Mouse (Mus musculus) left cerebral cortex, adult 2 months (tissue): ENCODE data around the gene Gdf2. TPM values are rescaled to one million over a fixed set of nuclear protein-coding genes. Genes with fewer than 3 reads are reported as not detected.

Experiments used
- DNase-seq, 2 experiments: peaks; one replicate each; pipeline ENCODE4 v3.0.0; 2021 to 2022; ENCODE audit warnings: low spot score in 2 of 2, mixed read lengths in 1 of 2; ENCODE audit errors: extremely low spot score in 1 of 2
- H3K27ac ChIP-seq: fragments of 200-600 bp; 2 replicates; pipeline ENCODE4 v1.8.1; 2022
- H3K4me3 ChIP-seq: fragments of 200-600 bp; 2 replicates; pipeline ENCODE4 v1.8.1; 2022
- CTCF ChIP-seq: fragments of 200-600 bp; IDR thresholded peaks from 2 replicates; pipeline ENCODE4 v1.8.1; 2022; ENCODE audit warnings: antibody characterized with exemption, mild to moderate bottlenecking, moderate library complexity
- intact Hi-C: fragments of 180-260 bp; cut with DNase I; formaldehyde crosslinking; loops from one replicate; pipeline ENCODE4 v1.15.1; 2025
- total RNA-seq, 2 experiments: library from RNA; stranded (reverse); gene quantifications; 2 replicates each; pipeline ENCODE4 v1.2.3; 2021

Gene Gdf2
- total RNA-seq, 2 experiments from 2014 or later = not detected

DNA sequence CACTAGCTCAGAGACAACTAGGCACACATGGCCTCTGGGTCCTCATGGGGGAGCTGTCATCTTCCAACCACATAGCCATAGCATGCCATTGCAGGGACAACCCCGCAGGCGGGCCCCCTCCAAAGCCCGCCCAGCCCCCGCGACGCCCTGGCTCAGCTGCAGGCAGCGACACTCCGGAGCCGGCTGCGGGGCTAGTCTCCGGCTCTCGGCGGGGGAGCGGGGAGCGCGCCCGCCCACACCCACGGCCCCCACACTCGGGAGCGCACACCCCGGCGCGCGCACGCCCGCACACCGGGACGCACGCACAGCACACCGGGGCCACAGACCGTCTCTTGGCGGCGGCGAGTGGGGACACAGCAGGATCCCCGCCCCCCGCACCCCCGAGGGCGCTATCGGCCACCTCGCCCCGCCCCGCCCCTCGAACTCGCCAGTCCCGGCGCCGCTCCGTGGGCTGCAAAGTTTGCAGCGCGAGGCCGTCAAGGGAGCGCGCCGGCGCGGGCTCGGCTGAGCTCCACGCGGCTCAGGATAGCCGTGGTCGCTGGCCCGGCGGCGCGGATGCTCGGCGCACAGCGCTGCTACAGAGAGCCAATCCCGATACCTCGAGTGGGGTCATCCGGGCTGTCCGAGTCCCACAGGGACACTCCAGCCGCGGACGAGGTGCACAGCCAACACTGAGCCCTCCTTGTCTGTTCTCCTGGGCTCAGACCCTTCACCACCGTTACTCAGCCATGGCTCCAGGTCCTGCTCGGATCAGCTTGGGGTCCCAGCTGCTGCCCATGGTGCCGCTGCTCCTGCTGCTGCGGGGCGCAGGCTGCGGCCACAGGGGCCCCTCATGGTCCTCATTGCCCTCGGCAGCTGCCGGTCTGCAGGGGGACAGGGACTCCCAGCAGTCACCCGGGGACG, 17.4 kb upstream of the Gdf2 start, which contains the start of gene Gdf10:
TSS of gene Gdf10 (plus strand) at position 420 of the 903 bp plus-strand sequence.
- Histone ChIP-seq H3K4me3 (peak within 1 kb of the TSS; percentile 52), H3K27ac (no peak within 1 kb of the TSS)
- DNase-seq = peak; percentile 55 to 60
- intact Hi-C loops = no loop called here
- no peak for TF ChIP-seq CTCF

DNA sequence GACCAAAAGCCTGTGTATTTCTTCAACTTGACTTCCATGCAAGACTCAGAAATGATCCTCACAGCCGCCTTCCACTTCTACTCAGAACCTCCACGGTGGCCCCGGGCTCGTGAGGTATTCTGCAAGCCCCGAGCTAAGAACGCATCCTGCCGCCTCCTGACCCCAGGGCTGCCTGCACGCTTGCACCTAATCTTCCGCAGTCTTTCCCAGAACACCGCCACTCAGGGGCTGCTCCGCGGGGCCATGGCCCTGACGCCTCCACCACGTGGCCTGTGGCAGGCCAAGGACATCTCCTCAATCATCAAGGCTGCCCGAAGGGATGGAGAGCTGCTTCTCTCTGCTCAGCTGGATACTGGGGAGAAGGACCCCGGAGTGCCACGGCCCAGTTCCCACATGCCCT, 9.0 kb upstream of the Gdf2 start:
- intact Hi-C loops = loop anchor here (5.0 kb wide), 1 partner anchor 100 kb away; no protein-coding TSS in a partner anchor
- TF ChIP-seq CTCF = no peak
- H3K4me3 ChIP-seq = no peak overlapping the region
- no peak for DNase-seq
- no peak overlapping the region for H3K27ac ChIP-seq

- TF ChIP-seq CTCF = peak; percentile 64
- intact Hi-C loops = loop anchor here (1.0 to 5.0 kb wide), 2 partner anchors 101 to 260 kb away; no protein-coding TSS in a partner anchor
- Histone ChIP-seq H3K4me3 (no peak overlapping the region), H3K27ac (no peak overlapping the region)
- DNase-seq = peak; percentile 44 to 68
These were observed 7.7 kb upstream of the Gdf2 start for GRCm38 (mm10) chr14:33932935-33933703.

- DNase-seq = peak; percentile 56 to 63
- no peak overlapping the region for H3K4me3 ChIP-seq
- intact Hi-C loops = loop anchor here (1.0 to 5.0 kb wide), 3 partner anchors 102 to 261 kb away; no protein-coding TSS in a partner anchor
- no peak overlapping the region for H3K27ac ChIP-seq
- peak; percentile 77 for TF ChIP-seq CTCF
These were observed 7.0 kb upstream of the Gdf2 start for GRCm38 (mm10) chr14:33933778-33934317.

GRCm38 (mm10) chr14:33939117-33939516, 1.7 kb upstream of the Gdf2 start:
- H3K4me3 ChIP-seq = no peak overlapping the region
- no peak overlapping the region for H3K27ac ChIP-seq
- intact Hi-C loops = loop anchor here (2.0 kb wide), 1 partner anchor 264 kb away; no protein-coding TSS in a partner anchor
- TF ChIP-seq CTCF = peak; percentile 85
- peak; percentile 65 to 79 for DNase-seq

DNA sequence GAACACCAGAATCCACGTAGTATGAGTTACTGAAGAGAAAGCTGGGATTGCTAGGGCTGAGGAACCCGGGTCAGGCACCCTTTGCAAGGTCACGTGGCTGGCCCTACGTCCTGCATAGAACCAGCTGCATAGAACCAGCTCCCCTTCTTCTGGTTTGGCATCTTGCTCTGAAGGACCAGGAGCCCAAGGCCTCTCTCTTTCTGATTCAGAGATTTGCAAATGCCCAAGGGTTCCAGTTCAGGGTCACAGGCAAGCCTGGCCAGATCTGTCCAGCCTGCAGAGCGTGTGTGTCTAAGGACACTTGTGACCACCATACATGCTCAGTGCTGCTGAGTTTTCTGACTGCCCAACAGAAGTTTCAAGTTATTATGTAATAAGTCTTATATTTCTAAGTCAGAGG, 1.4 kb downstream of the Gdf2 start:
- DNase-seq = no peak
- no peak for TF ChIP-seq CTCF
- Histone ChIP-seq H3K4me3 (no peak overlapping the region), H3K27ac (no peak overlapping the region)
- intact Hi-C loops = no loop called here

DNA sequence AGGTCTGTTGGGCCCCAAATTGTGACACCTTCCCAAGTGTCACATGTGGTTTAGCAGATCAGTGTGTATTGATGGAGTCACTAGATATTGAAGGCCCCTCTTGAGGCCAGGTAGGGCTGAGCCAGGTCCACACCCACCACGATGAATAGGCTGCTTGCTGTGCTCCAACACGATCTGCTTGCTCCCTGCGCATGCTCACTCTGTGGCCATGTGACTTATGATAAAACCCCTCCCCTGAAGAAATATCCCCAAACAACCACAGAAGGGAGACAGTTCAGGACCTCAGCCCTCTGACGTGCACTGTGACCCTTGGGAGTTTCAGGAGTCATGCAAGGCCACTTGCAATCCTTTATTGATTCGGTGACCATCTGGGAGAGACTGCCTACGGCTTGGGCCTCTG, 5.3 kb downstream of the Gdf2 start:
- intact Hi-C loops = no loop called here
- no peak overlapping the region for H3K27ac ChIP-seq
- no peak for TF ChIP-seq CTCF

GRCm38 (mm10) chr14:33952233-33952981, 11.6 kb downstream of the Gdf2 start:
- peak; percentile 17 for TF ChIP-seq CTCF
- Histone ChIP-seq H3K4me3 (no peak overlapping the region), H3K27ac (no peak overlapping the region)
- intact Hi-C loops = no loop called here
- no peak for DNase-seq

More for the DNA sequence above, 5.3 kb downstream of the Gdf2 start:
- H3K4me3 ChIP-seq = no peak overlapping the region
- no peak for DNase-seq

- no peak within 1 kb of the TSS for H3K4me3 ChIP-seq
- no peak within 1 kb of the TSS for H3K27ac ChIP-seq
- DNase-seq = no peak
- no peak for TF ChIP-seq CTCF
- intact Hi-C loops = no loop called here
These were observed 12.9 kb downstream of the Gdf2 start, which contains the start of gene Rbp3 for GRCm38 (mm10) chr14:33953761-33954160. Gene Rbp3 (plus strand): TSS chr14:33954003.

GRCm38 (mm10) chr14:33956055-33956454, 15.2 kb downstream of the Gdf2 start:
- peak; percentile 1 for TF ChIP-seq CTCF
- no peak for DNase-seq
- Histone ChIP-seq H3K4me3 (no peak overlapping the region), H3K27ac (no peak overlapping the region)
- intact Hi-C loops = no loop called here

- no peak overlapping the region for H3K27ac ChIP-seq
- intact Hi-C loops = no loop called here
- TF ChIP-seq CTCF = no peak
- DNase-seq = no peak
- no peak overlapping the region for H3K4me3 ChIP-seq
These were observed 17.3 kb downstream of the Gdf2 start for GRCm38 (mm10) chr14:33958186-33958585.
